Mouse (Mus musculus) heart, postnatal 4 days (tissue): Measurements from ENCODE around the gene Bach1. TPM values are rescaled to one million over a fixed set of nuclear protein-coding genes. Genes with fewer than 3 reads are reported as not detected.
"Not testable (repeated sequence)": the region's sequence is repeated elsewhere in the genome, so short reads cannot be mapped to it uniquely, and the experiment has no call there.

Experiments
- DNase-seq: peaks from one replicate; pipeline ENCODE4 v3.0.0; 2021
- total RNA-seq, 2 experiments: library from RNA; stranded (reverse); gene quantifications; 2 replicates each; pipeline ENCODE4 v1.2.3; 2021

The Bach1 gene
- total RNA-seq, 2 experiments from 2014 or later: 25.9 to 28.7 TPM

GRCm38 (mm10) chr16:87680912-87681634, 17.7 kb upstream of the Bach1 start:
- no peak for DNase-seq

- DNase-seq: no peak
Observed at GRCm38 (mm10) chr16:87681848-87682247, 16.9 kb upstream of the Bach1 start.

GRCm38 (mm10) chr16:87686458-87686857, 12.3 kb upstream of the Bach1 start:
- DNase-seq: no peak

DNA sequence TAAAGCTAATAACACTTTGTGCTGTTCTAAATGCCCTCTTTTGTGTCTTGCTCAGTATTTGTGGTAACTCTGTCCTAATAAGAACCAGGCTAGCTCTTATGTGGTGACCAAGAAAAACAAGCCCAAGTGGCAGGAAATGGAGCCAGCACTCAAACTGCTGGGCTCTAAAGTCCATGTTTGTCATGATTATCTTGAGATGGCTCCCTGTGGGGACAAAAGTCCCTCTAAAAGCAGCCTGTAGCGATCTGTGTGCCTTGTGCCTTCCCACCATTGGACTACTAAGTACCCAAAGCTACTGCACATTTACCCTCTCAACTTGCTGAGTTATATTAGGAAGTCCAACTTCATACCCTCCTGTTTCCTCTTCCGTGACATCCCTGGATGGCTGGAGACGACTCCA, 11.4 kb upstream of the Bach1 start:
- DNase-seq: no peak

- DNase-seq: not testable (repeated sequence)
Observed at GRCm38 (mm10) chr16:87688328-87688727, 10.4 kb upstream of the Bach1 start.

DNA sequence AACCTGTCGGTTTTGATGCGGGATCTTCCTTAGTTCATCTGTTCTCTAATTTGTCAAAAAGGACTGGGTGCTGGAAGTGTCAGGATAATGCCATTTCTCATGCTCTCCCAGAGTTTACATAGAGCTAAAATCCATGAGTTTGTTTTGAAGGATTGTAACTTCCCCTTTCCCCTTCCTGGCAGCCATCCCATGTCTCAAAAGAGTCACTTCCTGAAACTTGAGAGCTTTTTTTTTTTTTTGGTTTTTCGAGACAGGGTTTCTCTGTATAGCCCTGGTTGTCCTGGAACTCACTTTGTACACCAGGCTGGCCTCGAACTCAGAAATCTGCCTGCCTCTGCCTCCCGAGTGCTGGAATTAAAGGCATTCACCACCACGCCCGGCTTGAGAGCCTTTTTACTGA, 9.9 kb upstream of the Bach1 start:
- peak; percentile 35 for DNase-seq

- DNase-seq: peak; percentile 76
Observed at GRCm38 (mm10) chr16:87689225-87689624, 9.5 kb upstream of the Bach1 start.

GRCm38 (mm10) chr16:87690506-87690905, 8.2 kb upstream of the Bach1 start:
- DNase-seq: no peak

DNA sequence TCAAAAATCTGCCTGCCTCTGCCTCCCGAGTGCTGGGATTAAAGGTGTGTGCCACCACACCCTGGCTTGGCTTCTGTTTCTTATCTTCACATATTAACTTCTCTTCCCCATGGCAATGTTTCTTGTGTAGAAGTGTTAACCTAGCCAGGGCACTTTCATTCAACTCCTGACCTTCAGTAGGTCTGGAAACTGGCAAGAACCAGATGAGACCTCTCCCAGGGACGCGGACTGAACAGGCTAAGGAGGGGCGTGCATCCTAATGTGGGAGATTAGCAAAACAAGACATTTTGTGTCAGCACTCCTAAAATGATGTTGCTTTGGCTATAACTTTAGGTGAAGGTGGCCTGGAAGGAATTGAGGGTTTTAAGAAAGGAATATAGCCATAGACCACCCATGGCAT, 7.6 kb upstream of the Bach1 start:
- no peak for DNase-seq

GRCm38 (mm10) chr16:87692591-87692990, 6.2 kb upstream of the Bach1 start:
- DNase-seq: no peak

- no peak for DNase-seq
Observed at GRCm38 (mm10) chr16:87697707-87698365, 909 bp upstream of the Bach1 start.

DNA sequence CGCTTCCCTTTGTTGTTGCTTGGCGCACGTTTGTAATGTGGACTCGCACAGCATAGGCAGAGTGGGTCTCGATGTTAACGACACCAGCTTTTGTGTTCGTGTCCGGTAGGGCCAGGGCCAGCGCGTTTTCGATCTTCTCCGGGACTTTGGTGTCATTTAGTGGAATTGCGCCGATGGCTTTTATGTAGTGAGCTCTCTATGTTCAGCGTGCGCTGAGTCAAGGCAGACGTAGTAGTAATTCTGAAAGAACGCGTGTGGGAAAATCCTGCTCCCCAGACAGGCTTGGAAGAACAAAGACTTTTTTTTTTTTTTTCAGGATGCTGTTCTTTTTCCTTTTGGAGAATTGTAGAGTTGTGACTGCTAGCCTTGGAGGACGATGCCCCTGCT, 554 bp downstream of the Bach1 start:
- peak; percentile 55 for DNase-seq

- DNase-seq: peak; percentile 46
Observed at GRCm38 (mm10) chr16:87699693-87700394, 1.1 kb downstream of the Bach1 start.

GRCm38 (mm10) chr16:87700395-87700765, 1.6 kb downstream of the Bach1 start:
- DNase-seq: no peak

- DNase-seq: no peak
Observed at GRCm38 (mm10) chr16:87701891-87702290, 3.1 kb downstream of the Bach1 start.

- no peak for DNase-seq
Observed at GRCm38 (mm10) chr16:87702881-87703280, 4.1 kb downstream of the Bach1 start.

GRCm38 (mm10) chr16:87704225-87704624, 5.5 kb downstream of the Bach1 start:
- no peak for DNase-seq

- no peak for DNase-seq
Observed at GRCm38 (mm10) chr16:87705892-87706589, 7.3 kb downstream of the Bach1 start.

- DNase-seq: no peak
Observed at GRCm38 (mm10) chr16:87707335-87707734, 8.6 kb downstream of the Bach1 start.

DNA sequence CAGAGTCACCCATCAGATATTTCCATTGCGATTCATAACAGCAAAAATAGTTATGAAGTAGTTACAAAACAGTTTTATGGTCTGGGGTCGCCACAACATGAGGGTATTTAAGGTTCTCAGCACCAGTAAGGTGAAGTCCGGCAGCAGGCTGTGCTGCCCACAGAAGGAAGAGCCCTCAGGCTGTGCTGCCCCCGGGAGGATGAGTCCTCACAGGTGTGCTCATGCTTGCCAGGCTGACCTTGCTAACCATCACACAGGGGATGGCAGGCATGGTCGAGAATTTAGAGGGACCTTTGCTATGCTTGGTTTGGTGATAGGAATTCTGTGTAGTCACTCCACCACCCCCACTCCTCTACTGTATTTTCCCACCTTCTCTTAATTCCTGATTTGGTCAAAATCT, 9.8 kb downstream of the Bach1 start:
- no peak for DNase-seq

- DNase-seq: no peak
Observed at GRCm38 (mm10) chr16:87709144-87709543, 10.4 kb downstream of the Bach1 start.

GRCm38 (mm10) chr16:87709971-87710370, 11.2 kb downstream of the Bach1 start:
- DNase-seq: no peak

- DNase-seq: no peak
Observed at GRCm38 (mm10) chr16:87711961-87712360, 13.2 kb downstream of the Bach1 start.
